Mouse (Mus musculus) brown adipose tissue, adult 24 weeks (tissue): ENCODE results near the gene Arhgef25. TPM values are rescaled to one million over a fixed set of nuclear protein-coding genes. Genes with fewer than 3 reads are reported as not detected.

Experiments
- H3K27ac ChIP-seq: fragments of 200-500 bp; replicated peaks from 2 replicates; pipeline ENCODE4 v1.5.1; 2012; ENCODE audit warnings: low read depth, mild to moderate bottlenecking, low read length
- H3K4me1 ChIP-seq: fragments of 200-500 bp; 2 replicates; pipeline ENCODE4 v1.6.1; 2012; ENCODE audit warnings: low read length, mixed read lengths; ENCODE audit not compliant: control insufficient read depth, insufficient read depth, insufficient read length
- H3K4me3 ChIP-seq: fragments of 200-500 bp; 2 replicates; pipeline ENCODE4 v1.5.1; 2012; ENCODE audit warnings: low read depth, mild to moderate bottlenecking, low read length, moderate library complexity; ENCODE audit not compliant: insufficient read depth
- polyA plus RNA-seq: library from polyadenylated mRNA; stranded (reverse); fragments of >200 nt; gene quantifications from 2 replicates; pipeline ENCODE4 v1.2.4, GENCODE M21; 2012; ENCODE audit not compliant: missing spikeins, insufficient read depth, insufficient read length

The Arhgef25 gene
- polyA plus RNA-seq, 1 experiment: 4.0 TPM

- Histone ChIP-seq H3K27ac (no peak overlapping the region), H3K4me3 (no peak overlapping the region), H3K4me1 (no peaks in the 10 kb centered on the region)
Observed at GRCm38 (mm10) chr10:127213704-127214421, 24.0 kb upstream of the Arhgef25 start.

GRCm38 (mm10) chr10:127213272-127213671 lies 23.4 kb upstream of the Arhgef25 start:
- no peak overlapping the region for H3K4me3 ChIP-seq
- H3K27ac ChIP-seq: no peak overlapping the region
- H3K4me1 ChIP-seq: no peaks in the 10 kb centered on the region

GRCm38 (mm10) chr10:127211414-127211854 lies 21.6 kb upstream of the Arhgef25 start, which contains the start of gene Pip4k2c:
Pip4k2c (minus strand) TSS chr10:127211585.
- no peaks in the 10 kb centered on the region for H3K4me1 ChIP-seq
- H3K27ac ChIP-seq: no peak within 1 kb of the TSS
- peak within 1 kb of the TSS; percentile 87 for H3K4me3 ChIP-seq

GRCm38 (mm10) chr10:127210961-127211405 lies 21.1 kb upstream of the Arhgef25 start:
- peak overlapping the region; percentile 87 for H3K4me3 ChIP-seq
- no peak overlapping the region for H3K27ac ChIP-seq
- H3K4me1 ChIP-seq: no peaks in the 10 kb centered on the region

- Histone ChIP-seq H3K4me1 (no peaks in the 10 kb centered on the region), H3K27ac (no peak overlapping the region), H3K4me3 (peak overlapping the region; percentile 87; the same call in 1 of the 2 replicates)
Observed at GRCm38 (mm10) chr10:127209928-127210570, 20.2 kb upstream of the Arhgef25 start.

GRCm38 (mm10) chr10:127208921-127209320 lies 19.0 kb upstream of the Arhgef25 start:
- no peak overlapping the region for H3K27ac ChIP-seq

GRCm38 (mm10) chr10:127205373-127205772 lies 15.5 kb upstream of the Arhgef25 start:
- no peaks in the 10 kb centered on the region for H3K4me1 ChIP-seq
- H3K4me3 ChIP-seq: no peak overlapping the region
- H3K27ac ChIP-seq: no peak overlapping the region

More at GRCm38 (mm10) chr10:127208921-127209320, 19.0 kb upstream of the Arhgef25 start:
- Histone ChIP-seq H3K4me3 (no peak overlapping the region), H3K4me1 (no peaks in the 10 kb centered on the region)

GRCm38 (mm10) chr10:127204589-127204988 lies 14.7 kb upstream of the Arhgef25 start:
- Histone ChIP-seq H3K4me3 (no peak overlapping the region), H3K27ac (no peak overlapping the region), H3K4me1 (no peaks in the 10 kb centered on the region)

GRCm38 (mm10) chr10:127203106-127203505 lies 13.2 kb upstream of the Arhgef25 start:
- H3K4me3 ChIP-seq: no peak overlapping the region
- H3K4me1 ChIP-seq: no peaks in the 10 kb centered on the region
- H3K27ac ChIP-seq: no peak overlapping the region

GRCm38 (mm10) chr10:127200279-127200678 lies 10.4 kb upstream of the Arhgef25 start:
- Histone ChIP-seq H3K4me1 (no peaks in the 10 kb centered on the region), H3K4me3 (no peak overlapping the region), H3K27ac (no peak overlapping the region)

GRCm38 (mm10) chr10:127199474-127199873 lies 9.6 kb upstream of the Arhgef25 start:
- H3K4me1 ChIP-seq: no peaks in the 10 kb centered on the region
- H3K27ac ChIP-seq: no peak overlapping the region
- no peak overlapping the region for H3K4me3 ChIP-seq

- Histone ChIP-seq H3K4me3 (no peak overlapping the region), H3K4me1 (no peaks in the 10 kb centered on the region), H3K27ac (no peak overlapping the region)
Observed at GRCm38 (mm10) chr10:127199068-127199467, 9.2 kb upstream of the Arhgef25 start.

GRCm38 (mm10) chr10:127198492-127198891 lies 8.6 kb upstream of the Arhgef25 start:
- no peak overlapping the region for H3K4me3 ChIP-seq
- no peak overlapping the region; the same call in 1 of the 2 replicates for H3K27ac ChIP-seq
- no peaks in the 10 kb centered on the region for H3K4me1 ChIP-seq

GRCm38 (mm10) chr10:127197505-127198110 lies 7.7 kb upstream of the Arhgef25 start:
- H3K27ac ChIP-seq: peak overlapping the region; percentile 55

GRCm38 (mm10) chr10:127197104-127197503 lies 7.2 kb upstream of the Arhgef25 start:
- H3K27ac ChIP-seq: peak overlapping the region; percentile 55
- no peaks in the 10 kb centered on the region for H3K4me1 ChIP-seq
- H3K4me3 ChIP-seq: no peak overlapping the region

More at GRCm38 (mm10) chr10:127197505-127198110, 7.7 kb upstream of the Arhgef25 start:
- no peaks in the 10 kb centered on the region for H3K4me1 ChIP-seq
- no peak overlapping the region for H3K4me3 ChIP-seq
